Mouse (Mus musculus) kidney, postnatal 0 days (tissue): ENCODE data around the gene Zdhhc25. TPM values are rescaled to one million over a fixed set of nuclear protein-coding genes. Genes with fewer than 3 reads are reported as not detected.

Experiments
- ATAC-seq: fragments of 200-750 bp; cut with Nextera tagmentation; replicated peaks from 2 replicates; pipeline ENCODE4 v1.8.0; 2017; ENCODE audit warnings: low read depth, moderate number of reproducible peaks, moderate TSS enrichment, moderate library complexity; ENCODE audit not compliant: low FRiP score
- DNase-seq: peaks from one replicate; pipeline ENCODE4 v3.0.0-alpha.2; 2016; ENCODE audit warnings: low spot score
- H3K27ac ChIP-seq: fragments of 300-500 bp; sonication (generic); 2 replicates; pipeline ENCODE4 v1.5.1; 2014; ENCODE audit warnings: mild to moderate bottlenecking
- H3K27me3 ChIP-seq: fragments of 300-500 bp; sonication (generic); 2 replicates; pipeline ENCODE4 v1.6.1; 2014; ENCODE audit warnings: low read length, mixed read lengths; ENCODE audit not compliant: insufficient read depth
- H3K36me3 ChIP-seq: fragments of 300-500 bp; sonication (generic); 2 replicates; pipeline ENCODE4 v1.6.1; 2014; ENCODE audit warnings: low read length, mixed read lengths; ENCODE audit not compliant: insufficient read depth
- H3K4me1 ChIP-seq: fragments of 300-500 bp; sonication (generic); replicated peaks from 2 replicates; pipeline ENCODE4 v1.6.1; 2014; ENCODE audit warnings: antibody characterized with exemption, low read length, mixed read lengths; ENCODE audit not compliant: insufficient read depth
- H3K4me2 ChIP-seq: fragments of 300-500 bp; sonication (generic); 2 replicates; pipeline ENCODE4 v1.6.1; 2014; ENCODE audit warnings: mild to moderate bottlenecking, low read length, moderate library complexity, mixed read lengths
- H3K4me3 ChIP-seq: fragments of 300-500 bp; sonication (generic); replicated peaks from 2 replicates; pipeline ENCODE4 v1.5.1; 2014; ENCODE audit warnings: low read depth, low read length
- H3K9ac ChIP-seq: fragments of 300-500 bp; sonication (generic); 2 replicates; pipeline ENCODE4 v1.6.1; 2014; ENCODE audit warnings: low read depth, low read length
- H3K9me3 ChIP-seq: fragments of 300-500 bp; sonication (generic); replicated peaks from 2 replicates; pipeline ENCODE4 v1.6.1; 2016; ENCODE audit warnings: low read length, inconsistent platforms, mixed read lengths
- CTCF ChIP-seq: IDR thresholded peaks from 2 replicates; pipeline ENCODE4 v1.5.1; 2016; ENCODE audit warnings: antibody characterized with exemption, low read depth, mild to moderate bottlenecking, moderate library complexity
- WGBS: fragments of 180-500 bp; shearing (Covaris S2); extraction: QIAGEN DNeasy Blood & Tissue Kit; methylation state at CpG from one replicate; pipeline ENCODE4 v1.1.7; 2014; 5-methylcytosine and 5-hydroxymethylcytosine counted together
- polyA plus RNA-seq: library from polyadenylated mRNA; unstranded; fragments of >200 nt; fragmentation: Nextera tagmentation; extraction: Ambion mirVana; gene quantifications from 2 replicates; pipeline ENCODE4 v1.2.1, GENCODE M21; 2015

Zdhhc25 gene
- polyA plus RNA-seq, 1 experiment from 2014 or later, result not detected

DNA sequence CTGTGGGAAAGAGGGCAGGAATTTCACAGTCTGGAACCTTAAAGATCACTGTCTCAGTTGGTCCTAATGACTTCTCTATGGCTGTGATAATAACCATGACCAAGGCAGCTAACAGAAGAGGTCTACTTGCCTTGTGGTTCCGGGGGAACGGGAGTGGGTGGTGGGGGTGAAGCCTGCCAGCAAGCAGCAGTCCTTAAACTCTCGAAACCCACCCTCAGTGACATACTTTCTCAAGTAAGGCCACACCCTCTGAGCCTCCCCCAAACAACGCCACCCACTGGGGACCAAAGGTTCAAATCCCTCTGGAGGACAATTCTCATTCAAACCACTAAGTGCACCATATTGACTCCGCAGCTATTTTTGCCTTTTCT lies 5.3 kb downstream of the Zdhhc25 start:
- ATAC-seq, result no peak
- no peak for DNase-seq
- Histone ChIP-seq H3K9me3 (no peaks in the 10 kb centered on the region), H3K4me3 (no peak overlapping the region), H3K4me1 (no peaks in the 10 kb centered on the region), H3K4me2 (no peak overlapping the region), H3K27ac (no peak overlapping the region), H3K36me3 (no peaks in the 10 kb centered on the region), H3K27me3 (no peaks in the 10 kb centered on the region), H3K9ac (no peak overlapping the region)
- WGBS, result 84% methylated on average over 5 of the region's 5 CpGs
- TF ChIP-seq CTCF, result no peak

DNA sequence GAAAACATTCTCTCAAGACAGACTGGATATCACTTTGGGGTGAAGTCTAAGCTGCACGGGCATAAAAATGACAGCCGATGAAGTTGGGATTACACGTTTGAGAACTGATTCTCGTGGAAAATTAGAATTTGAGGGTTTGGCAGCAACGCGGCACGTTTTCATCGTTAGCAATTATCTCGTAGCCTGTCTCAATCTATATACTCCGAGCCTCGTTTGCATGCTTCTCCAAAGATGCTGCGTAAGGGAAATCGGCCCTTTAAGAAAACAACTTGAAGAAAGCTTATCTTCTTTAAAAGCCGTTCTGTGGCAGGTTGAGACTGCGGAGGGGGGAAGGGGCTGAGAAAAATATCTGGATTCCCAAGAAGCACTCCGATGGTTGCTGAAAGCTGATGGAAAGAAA lies 17.0 kb downstream of the Zdhhc25 start:
- H3K9me3 ChIP-seq, result no peaks in the 10 kb centered on the region
- no peak overlapping the region for H3K4me3 ChIP-seq
- no peaks in the 10 kb centered on the region for H3K27me3 ChIP-seq
- no peak overlapping the region for H3K27ac ChIP-seq
- no peak for DNase-seq
- no peak for TF ChIP-seq CTCF
- ATAC-seq, result no peak
- H3K36me3 ChIP-seq, result no peaks in the 10 kb centered on the region
- H3K4me2 ChIP-seq, result no peak overlapping the region
- H3K4me1 ChIP-seq, result no peaks in the 10 kb centered on the region
- H3K9ac ChIP-seq, result no peak overlapping the region
- 82% methylated on average over 16 of the region's 16 CpGs for WGBS

DNA sequence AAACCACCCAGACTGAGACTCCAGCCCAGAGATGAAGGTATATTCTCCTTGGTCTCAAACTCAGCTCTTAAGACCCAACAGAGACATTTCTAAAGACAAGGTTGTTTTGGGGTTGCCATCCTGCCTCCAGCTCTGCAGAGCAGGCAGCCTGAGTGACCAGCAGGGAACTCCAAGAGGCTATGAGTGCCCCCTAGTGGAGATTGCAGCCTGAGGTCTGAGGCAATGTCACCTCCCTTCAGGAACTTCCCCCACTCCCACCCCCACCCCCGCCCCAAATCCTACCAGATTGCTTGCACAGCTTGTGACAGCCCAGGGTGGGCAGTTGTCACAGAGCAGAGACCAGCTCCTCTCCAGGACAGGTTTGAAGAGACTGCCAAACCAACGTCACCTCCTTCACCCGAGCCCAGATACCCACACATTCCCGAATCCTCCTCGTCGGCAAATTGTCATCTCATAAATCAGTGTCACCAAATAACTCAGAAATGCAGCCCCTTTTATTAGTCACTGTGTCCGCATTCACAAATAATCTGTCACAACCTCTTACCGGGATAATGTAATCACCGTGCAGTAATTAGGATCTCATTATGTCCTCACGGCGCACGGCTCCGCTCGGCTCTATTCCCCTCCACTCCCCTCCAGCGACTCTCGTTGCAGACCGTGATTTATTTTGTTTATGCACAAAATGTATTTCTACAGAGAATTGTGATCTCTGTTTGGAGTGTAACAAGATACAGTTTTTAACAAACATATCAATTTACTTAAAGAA lies 18.1 kb downstream of the Zdhhc25 start:
- Histone ChIP-seq H3K9ac (no peak overlapping the region), H3K27ac (no peak overlapping the region), H3K27me3 (no peaks in the 10 kb centered on the region), H3K4me3 (no peak overlapping the region), H3K9me3 (no peaks in the 10 kb centered on the region), H3K4me2 (no peak overlapping the region), H3K36me3 (no peaks in the 10 kb centered on the region), H3K4me1 (no peaks in the 10 kb centered on the region)
- 29% methylated on average over 17 of the region's 17 CpGs for WGBS
- DNase-seq (peak; percentile 33), ATAC-seq (no peak)
- peak; percentile 49; the same call in 1 of the 2 replicates for TF ChIP-seq CTCF

DNA sequence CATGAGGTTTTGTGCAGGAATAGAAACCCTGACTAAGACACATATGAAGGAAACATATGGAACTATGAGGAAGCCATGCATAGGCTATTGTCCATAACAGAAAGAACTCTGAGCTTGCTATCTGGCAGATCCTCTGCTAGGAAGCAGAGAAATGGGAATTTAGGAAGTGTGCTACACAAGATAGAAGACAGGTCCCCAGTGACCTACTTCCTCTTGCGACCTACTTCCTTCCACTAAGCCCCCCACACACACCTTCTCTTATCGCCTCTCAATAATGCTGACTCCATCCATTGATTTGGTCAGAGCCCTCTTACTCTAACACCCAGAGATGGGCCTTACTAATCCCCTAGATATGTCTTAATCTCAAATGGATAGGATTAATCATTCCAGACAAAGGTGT lies 19.9 kb downstream of the Zdhhc25 start:
- Histone ChIP-seq H3K36me3 (no peaks in the 10 kb centered on the region), H3K4me3 (no peak overlapping the region), H3K4me2 (no peak overlapping the region), H3K9ac (no peak overlapping the region), H3K27ac (no peak overlapping the region), H3K27me3 (no peaks in the 10 kb centered on the region), H3K4me1 (no peaks in the 10 kb centered on the region), H3K9me3 (no peaks in the 10 kb centered on the region)
- TF ChIP-seq CTCF, result no peak
- 85% methylated on average over 2 of the region's 2 CpGs for WGBS
- no peak for DNase-seq
- ATAC-seq, result no peak

DNA sequence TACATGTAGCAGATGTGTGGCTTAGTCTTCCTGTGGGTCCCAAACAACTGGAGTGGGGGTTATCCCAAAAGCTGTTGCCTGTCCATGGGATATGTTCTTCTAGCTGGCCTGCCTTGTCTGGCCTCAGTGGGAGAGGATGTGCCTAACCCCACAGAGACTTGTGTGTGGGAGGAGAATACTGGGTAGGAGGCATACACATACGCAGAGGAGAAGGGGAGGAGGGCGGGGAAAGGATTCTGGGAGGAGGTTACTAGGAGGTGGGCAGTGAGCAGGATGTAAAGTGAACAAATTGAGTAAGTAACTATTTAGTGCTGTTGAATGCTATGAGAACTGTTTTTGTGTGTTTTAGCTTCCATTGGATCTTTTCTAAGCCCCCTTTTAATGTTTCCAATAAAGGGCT lies 23.8 kb downstream of the Zdhhc25 start:
- Histone ChIP-seq H3K9me3 (no peaks in the 10 kb centered on the region), H3K4me1 (no peaks in the 10 kb centered on the region), H3K4me3 (no peak overlapping the region), H3K4me2 (no peak overlapping the region), H3K27me3 (no peaks in the 10 kb centered on the region), H3K27ac (no peak overlapping the region), H3K9ac (no peak overlapping the region), H3K36me3 (no peaks in the 10 kb centered on the region)
- no peak for DNase-seq
- WGBS, result 75% methylated on average over 2 of the region's 2 CpGs
- TF ChIP-seq CTCF, result no peak
- ATAC-seq, result no peak

DNA sequence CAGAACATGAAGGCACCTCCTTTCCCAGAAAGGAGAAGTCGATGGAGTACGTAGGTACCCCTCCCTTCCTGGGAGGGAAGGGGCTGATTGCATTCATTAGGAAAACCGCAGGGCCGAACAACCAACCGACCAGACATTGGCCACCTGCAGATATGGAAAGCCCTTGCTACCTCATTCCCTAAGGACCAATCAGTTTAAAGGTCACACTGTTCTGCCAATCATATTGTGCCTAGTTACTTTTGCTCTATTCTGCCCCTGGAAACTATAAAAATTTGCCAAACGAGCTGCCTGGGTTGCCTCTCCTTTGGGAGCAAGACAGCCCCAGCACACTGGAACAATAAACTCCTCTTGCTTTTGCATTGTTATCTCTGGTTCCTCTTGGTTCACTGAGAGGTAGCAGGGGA lies 24.8 kb downstream of the Zdhhc25 start:
- no peaks in the 10 kb centered on the region for H3K36me3 ChIP-seq
- no peaks in the 10 kb centered on the region for H3K27me3 ChIP-seq
- TF ChIP-seq CTCF, result no peak
- DNase-seq, result no peak
- no peaks in the 10 kb centered on the region for H3K9me3 ChIP-seq
- H3K4me1 ChIP-seq, result no peaks in the 10 kb centered on the region
- no peak overlapping the region for H3K4me3 ChIP-seq
- no peak for ATAC-seq
- no peak overlapping the region for H3K9ac ChIP-seq
- 90% methylated on average over 6 of the region's 6 CpGs for WGBS
- H3K4me2 ChIP-seq, result no peak overlapping the region
- no peak overlapping the region for H3K27ac ChIP-seq
